Mouse (Mus musculus): ENCODE measurements at regions not wholly inside any gene's neighbourhood (a gene's known extent, or its start where the extent isn't known, plus 50 kb on each side); places are given as distances from the start of the nearest gene placed in this dataset.

GRCm38 (mm10) chr9:23167056-23167591 is 55.8 kb upstream of the Bmper start:
- Histone ChIP-seq H3K36me3 (ENCODE audit: control insufficient read depth, insufficient read depth, low read length) (no peaks in the 10 kb centered on the region), H3K4me3 (ENCODE audit: low read depth, low read length) (no peak overlapping the region), H3K9ac (ENCODE audit: low read length) (no peak overlapping the region), H3K9me3 (ENCODE audit: control insufficient read depth, low read length) (no peaks in the 10 kb centered on the region), H3K27me3 (ENCODE audit: control insufficient read depth, insufficient read depth, low read length) (no peaks in the 10 kb centered on the region), H3K4me2 (ENCODE audit: low read depth) (no peak overlapping the region), H3K4me1 (ENCODE audit: control insufficient read depth, insufficient read depth, low read length) (no peaks in the 10 kb centered on the region), H3K27ac (ENCODE audit: low read depth, low read length) (no peak overlapping the region)
- DNase-seq (ENCODE audit: low spot score): no peak
- WGBS: 81% methylated on average over 2 of the region's 2 CpGs
- ATAC-seq (ENCODE audit: insufficient read depth, low FRiP score, low TSS enrichment): no peak

- no peak overlapping the region for H3K4me2 ChIP-seq (ENCODE audit: low read depth)
- no peaks in the 10 kb centered on the region for H3K36me3 ChIP-seq (ENCODE audit: control insufficient read depth, insufficient read depth, low read length)
- H3K9me3 ChIP-seq (ENCODE audit: control insufficient read depth, low read length): no peaks in the 10 kb centered on the region
- H3K4me3 ChIP-seq (ENCODE audit: low read depth, low read length): no peak overlapping the region
- ATAC-seq (ENCODE audit: insufficient read depth, low FRiP score, low TSS enrichment) (no peak), DNase-seq (ENCODE audit: low spot score) (no peak)
- H3K27ac ChIP-seq (ENCODE audit: low read depth, low read length): no peak overlapping the region
- H3K4me1 ChIP-seq (ENCODE audit: control insufficient read depth, insufficient read depth, low read length): no peaks in the 10 kb centered on the region
- WGBS: 95% methylated on average over 4 of the region's 4 CpGs
- H3K9ac ChIP-seq (ENCODE audit: low read length): no peak overlapping the region
- no peaks in the 10 kb centered on the region for H3K27me3 ChIP-seq (ENCODE audit: control insufficient read depth, insufficient read depth, low read length)
These were observed 55.2 kb upstream of the Bmper start for GRCm38 (mm10) chr9:23167716-23168115.

GRCm38 (mm10) chr9:23168149-23168548 is 54.7 kb upstream of the Bmper start:
- no peak for ATAC-seq (ENCODE audit: insufficient read depth, low FRiP score, low TSS enrichment)
- H3K9me3 ChIP-seq (ENCODE audit: control insufficient read depth, low read length): no peaks in the 10 kb centered on the region
- no peak overlapping the region for H3K9ac ChIP-seq (ENCODE audit: low read length)
- H3K4me1 ChIP-seq (ENCODE audit: control insufficient read depth, insufficient read depth, low read length): no peaks in the 10 kb centered on the region
- H3K4me2 ChIP-seq (ENCODE audit: low read depth): no peak overlapping the region
- H3K36me3 ChIP-seq (ENCODE audit: control insufficient read depth, insufficient read depth, low read length): no peaks in the 10 kb centered on the region
- 79% methylated on average over 4 of the region's 4 CpGs for WGBS
- H3K27me3 ChIP-seq (ENCODE audit: control insufficient read depth, insufficient read depth, low read length): no peaks in the 10 kb centered on the region
- no peak overlapping the region for H3K27ac ChIP-seq (ENCODE audit: low read depth, low read length)
- no peak overlapping the region for H3K4me3 ChIP-seq (ENCODE audit: low read depth, low read length)
- DNase-seq (ENCODE audit: low spot score): no peak

GRCm38 (mm10) chr9:23171361-23171760 is 51.5 kb upstream of the Bmper start:
- WGBS: 96% methylated on average over 1 of the region's 1 CpGs
- ATAC-seq (ENCODE audit: insufficient read depth, low FRiP score, low TSS enrichment): no peak

More at GRCm38 (mm10) chr9:23171361-23171760, 51.5 kb upstream of the Bmper start:
- no peaks in the 10 kb centered on the region for H3K27me3 ChIP-seq (ENCODE audit: control insufficient read depth, insufficient read depth, low read length)
- no peaks in the 10 kb centered on the region for H3K9me3 ChIP-seq (ENCODE audit: control insufficient read depth, low read length)
- no peak overlapping the region for H3K27ac ChIP-seq (ENCODE audit: low read depth, low read length)
- H3K4me2 ChIP-seq (ENCODE audit: low read depth): no peak overlapping the region
- no peak overlapping the region for H3K9ac ChIP-seq (ENCODE audit: low read length)
- H3K36me3 ChIP-seq (ENCODE audit: control insufficient read depth, insufficient read depth, low read length): no peaks in the 10 kb centered on the region
- no peak for DNase-seq (ENCODE audit: low spot score)
- no peaks in the 10 kb centered on the region for H3K4me1 ChIP-seq (ENCODE audit: control insufficient read depth, insufficient read depth, low read length)
- no peak overlapping the region for H3K4me3 ChIP-seq (ENCODE audit: low read depth, low read length)

All from neural tube, embryonic 11.5 days (tissue).